Mouse (Mus musculus) neural tube, embryonic 12.5 days (tissue): ENCODE data around the gene Myo1f. TPM values are rescaled to one million over a fixed set of nuclear protein-coding genes. Genes with fewer than 3 reads are reported as not detected.

Experiments used
- ATAC-seq: fragments of 200-750 bp; cut with Nextera tagmentation; 2 replicates; pipeline ENCODE4 v1.8.0; 2017; ENCODE audit warnings: low read depth, mild to moderate bottlenecking, moderate TSS enrichment, moderate library complexity; ENCODE audit not compliant: low FRiP score
- H3K27ac ChIP-seq: fragments of 300-500 bp; sonication (generic); 2 replicates; pipeline ENCODE4 v1.5.1; 2016
- H3K27me3 ChIP-seq: fragments of 300-500 bp; sonication (generic); replicated peaks from 2 replicates; pipeline ENCODE4 v1.6.1; 2016; ENCODE audit warnings: mild to moderate bottlenecking
- H3K36me3 ChIP-seq: fragments of 300-500 bp; sonication (generic); 2 replicates; pipeline ENCODE4 v1.6.1; 2016; ENCODE audit warnings: mild to moderate bottlenecking
- H3K4me1 ChIP-seq: fragments of 300-500 bp; sonication (generic); 2 replicates; pipeline ENCODE4 v1.6.1; 2016
- H3K4me2 ChIP-seq: fragments of 300-500 bp; sonication (generic); replicated peaks from 2 replicates; pipeline ENCODE4 v1.6.1; 2016; ENCODE audit warnings: mild to moderate bottlenecking
- H3K4me3 ChIP-seq: fragments of 300-500 bp; sonication (generic); 2 replicates; pipeline ENCODE4 v1.5.1; 2016
- H3K9ac ChIP-seq: fragments of 300-500 bp; sonication (generic); 2 replicates; pipeline ENCODE4 v1.6.1; 2016; ENCODE audit warnings: mild to moderate bottlenecking
- H3K9me3 ChIP-seq: fragments of 300-500 bp; sonication (generic); 2 replicates; pipeline ENCODE4 v1.6.1; 2016; ENCODE audit warnings: mild to moderate bottlenecking
- WGBS: fragments of 180-500 bp; shearing (Covaris S2); methylation state at CpG from one replicate; pipeline ENCODE4 v1.1.7; 2016; 5-methylcytosine and 5-hydroxymethylcytosine counted together
- polyA plus RNA-seq: library from polyadenylated mRNA; unstranded; fragments of >200 nt; fragmentation: Nextera tagmentation; extraction: Ambion mirVana; gene quantifications from 2 replicates; pipeline ENCODE4 v1.2.1, GENCODE M21; 2016

The Myo1f gene
- polyA plus RNA-seq, 1 experiment from 2014 or later: 2.6 TPM

GRCm38 (mm10) chr17:33539878-33540277, 15.6 kb upstream of the Myo1f start:
- no peak overlapping the region for H3K27ac ChIP-seq
- H3K4me1 ChIP-seq: no peaks in the 10 kb centered on the region
- no peaks in the 10 kb centered on the region for H3K9me3 ChIP-seq
- WGBS: 93% methylated on average over 4 of the region's 4 CpGs
- H3K36me3 ChIP-seq: peaks cover 33% of the 10 kb centered on the region
- H3K4me3 ChIP-seq: no peak overlapping the region
- no peak for ATAC-seq
- no peak overlapping the region for H3K9ac ChIP-seq
- no peak overlapping the region for H3K4me2 ChIP-seq
- no peaks in the 10 kb centered on the region for H3K27me3 ChIP-seq

- Histone ChIP-seq H3K9me3 (no peaks in the 10 kb centered on the region), H3K9ac (no peak overlapping the region), H3K27me3 (no peaks in the 10 kb centered on the region), H3K4me3 (no peak overlapping the region), H3K36me3 (peaks cover 26% of the 10 kb centered on the region), H3K4me1 (no peaks in the 10 kb centered on the region), H3K4me2 (no peak overlapping the region), H3K27ac (no peak overlapping the region)
- 91% methylated on average over 6 of the region's 6 CpGs for WGBS
- no peak for ATAC-seq
Measured at GRCm38 (mm10) chr17:33549212-33549611, 6.3 kb upstream of the Myo1f start.

- Histone ChIP-seq H3K4me2 (no peak overlapping the region), H3K36me3 (peaks cover 26% of the 10 kb centered on the region), H3K27ac (no peak overlapping the region), H3K27me3 (no peaks in the 10 kb centered on the region), H3K9ac (no peak overlapping the region), H3K4me3 (no peak overlapping the region), H3K9me3 (no peaks in the 10 kb centered on the region), H3K4me1 (no peaks in the 10 kb centered on the region)
- ATAC-seq: no peak
- 89% methylated on average over 10 of the region's 10 CpGs for WGBS
Measured at GRCm38 (mm10) chr17:33550388-33550787, 5.1 kb upstream of the Myo1f start.

DNA sequence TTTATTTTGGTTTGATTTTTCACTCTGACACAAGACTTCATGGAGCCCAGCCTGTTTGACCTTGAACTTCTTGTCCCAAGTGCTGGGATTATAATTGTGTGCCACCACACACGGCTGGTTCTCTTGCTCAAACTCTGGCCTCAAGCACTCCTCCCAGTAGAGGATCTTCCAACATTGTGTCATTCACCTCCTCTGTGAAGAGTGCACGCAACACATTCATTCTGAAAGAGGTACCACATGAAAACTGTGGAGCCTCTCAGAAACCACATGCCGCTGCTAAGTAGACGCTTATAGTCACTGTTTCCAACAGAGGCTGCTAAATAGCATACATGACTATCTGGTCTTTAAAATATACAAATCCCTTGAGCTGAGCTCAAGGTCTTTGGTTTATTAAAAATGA, 3.4 kb upstream of the Myo1f start:
- H3K36me3 ChIP-seq: peaks cover 26% of the 10 kb centered on the region
- ATAC-seq: no peak
- H3K27me3 ChIP-seq: no peaks in the 10 kb centered on the region
- H3K4me2 ChIP-seq: no peak overlapping the region
- no peaks in the 10 kb centered on the region for H3K9me3 ChIP-seq
- WGBS: 96% methylated on average over 4 of the region's 4 CpGs
- no peak overlapping the region for H3K9ac ChIP-seq
- no peaks in the 10 kb centered on the region for H3K4me1 ChIP-seq
- no peak overlapping the region for H3K27ac ChIP-seq
- no peak overlapping the region for H3K4me3 ChIP-seq

DNA sequence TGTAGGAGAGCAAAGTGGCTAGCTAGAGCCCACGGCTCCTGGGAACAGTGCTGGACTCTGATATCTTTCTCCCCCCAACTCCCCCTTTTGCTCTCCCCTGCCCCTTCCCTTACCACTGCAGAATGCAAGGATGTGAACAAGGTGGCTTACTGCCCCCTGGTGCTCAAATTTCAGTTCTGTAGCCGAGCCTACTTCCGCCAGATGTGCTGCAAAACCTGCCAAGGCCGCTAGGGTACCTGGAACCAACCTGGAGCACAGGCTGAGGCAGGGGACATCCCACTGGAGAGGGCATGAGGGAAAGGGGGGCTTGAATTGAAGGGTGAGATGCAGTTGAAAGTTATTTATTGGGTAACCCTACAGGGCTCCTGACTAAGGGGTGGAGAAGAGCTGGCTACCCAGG, 2.5 kb upstream of the Myo1f start:
- ATAC-seq: no peak

GRCm38 (mm10) chr17:33554536-33554935, 971 bp upstream of the Myo1f start:
- no peak for ATAC-seq
- Histone ChIP-seq H3K4me3 (no peak overlapping the region), H3K27ac (no peak overlapping the region), H3K9me3 (no peaks in the 10 kb centered on the region), H3K4me1 (no peaks in the 10 kb centered on the region), H3K36me3 (peaks cover 16% of the 10 kb centered on the region), H3K9ac (no peak overlapping the region), H3K4me2 (no peak overlapping the region), H3K27me3 (no peaks in the 10 kb centered on the region)
- WGBS: 96% methylated on average over 1 of the region's 1 CpGs

More for the DNA sequence above, 2.5 kb upstream of the Myo1f start:
- Histone ChIP-seq H3K4me1 (no peaks in the 10 kb centered on the region), H3K4me3 (no peak overlapping the region), H3K27me3 (no peaks in the 10 kb centered on the region), H3K9ac (no peak overlapping the region), H3K36me3 (peaks cover 26% of the 10 kb centered on the region), H3K27ac (no peak overlapping the region), H3K4me2 (no peak overlapping the region), H3K9me3 (no peaks in the 10 kb centered on the region)
- 48% methylated on average over 4 of the region's 4 CpGs for WGBS

- no peak for ATAC-seq
- Histone ChIP-seq H3K4me2 (no peak overlapping the region), H3K9me3 (no peaks in the 10 kb centered on the region), H3K4me3 (no peak overlapping the region), H3K27me3 (no peaks in the 10 kb centered on the region), H3K36me3 (no peaks in the 10 kb centered on the region), H3K27ac (no peak overlapping the region), H3K9ac (no peak overlapping the region), H3K4me1 (no peaks in the 10 kb centered on the region)
- WGBS: 83% methylated on average over 4 of the region's 4 CpGs
Measured at GRCm38 (mm10) chr17:33557922-33558321, 2.4 kb downstream of the Myo1f start.

GRCm38 (mm10) chr17:33563527-33564076, 8.1 kb downstream of the Myo1f start:
- no peak for ATAC-seq
- Histone ChIP-seq H3K27ac (no peak overlapping the region), H3K4me3 (no peak overlapping the region), H3K36me3 (no peaks in the 10 kb centered on the region), H3K4me1 (no peaks in the 10 kb centered on the region), H3K27me3 (no peaks in the 10 kb centered on the region), H3K9ac (no peak overlapping the region), H3K9me3 (no peaks in the 10 kb centered on the region), H3K4me2 (no peak overlapping the region)
- 75% methylated on average over 2 of the region's 2 CpGs for WGBS

- H3K9me3 ChIP-seq: no peaks in the 10 kb centered on the region
- H3K36me3 ChIP-seq: no peaks in the 10 kb centered on the region
- no peak overlapping the region for H3K4me3 ChIP-seq
- WGBS: 70% methylated on average over 1 of the region's 1 CpGs
- no peak for ATAC-seq
- H3K9ac ChIP-seq: no peak overlapping the region
- H3K4me2 ChIP-seq: no peak overlapping the region
- H3K4me1 ChIP-seq: no peaks in the 10 kb centered on the region
- no peaks in the 10 kb centered on the region for H3K27me3 ChIP-seq
- H3K27ac ChIP-seq: no peak overlapping the region
Measured at GRCm38 (mm10) chr17:33564599-33564998, 9.1 kb downstream of the Myo1f start.

GRCm38 (mm10) chr17:33566182-33566581, 10.7 kb downstream of the Myo1f start:
- Histone ChIP-seq H3K9me3 (no peaks in the 10 kb centered on the region), H3K4me3 (no peak overlapping the region), H3K27ac (no peak overlapping the region), H3K9ac (no peak overlapping the region), H3K4me1 (no peaks in the 10 kb centered on the region), H3K36me3 (no peaks in the 10 kb centered on the region), H3K4me2 (no peak overlapping the region), H3K27me3 (no peaks in the 10 kb centered on the region)
- no peak for ATAC-seq
- 85% methylated on average over 2 of the region's 2 CpGs for WGBS

DNA sequence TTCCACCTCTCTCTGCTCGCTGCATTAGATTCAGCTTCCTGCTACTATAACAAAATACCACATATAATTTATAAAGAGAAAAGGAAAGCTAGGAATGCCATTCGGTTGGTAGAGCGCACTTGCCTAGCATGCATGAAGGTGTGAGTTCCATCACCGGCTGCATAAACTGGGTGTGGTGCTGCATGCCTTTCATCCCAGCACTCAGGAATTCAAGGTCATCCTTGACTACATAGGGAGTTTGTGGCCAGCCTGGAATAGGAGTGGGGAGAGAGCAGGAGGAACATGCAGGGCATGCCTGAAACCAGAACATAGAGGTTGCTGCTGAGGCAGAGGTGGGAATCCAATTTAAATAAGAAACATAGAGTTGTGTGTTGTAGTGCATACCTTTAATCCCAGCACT, 28.6 kb downstream of the Myo1f start:
- no peaks in the 10 kb centered on the region for H3K9me3 ChIP-seq
- no peaks in the 10 kb centered on the region for H3K36me3 ChIP-seq
- no peak overlapping the region for H3K4me2 ChIP-seq
- no peak overlapping the region for H3K27ac ChIP-seq
- 92% methylated on average over 4 of the region's 4 CpGs for WGBS
- no peak for ATAC-seq
- H3K4me1 ChIP-seq: no peaks in the 10 kb centered on the region
- no peak overlapping the region for H3K9ac ChIP-seq
- H3K4me3 ChIP-seq: no peak overlapping the region
- no peaks in the 10 kb centered on the region for H3K27me3 ChIP-seq

GRCm38 (mm10) chr17:33586011-33586410, 30.5 kb downstream of the Myo1f start:
- Histone ChIP-seq H3K36me3 (no peaks in the 10 kb centered on the region), H3K9me3 (no peaks in the 10 kb centered on the region), H3K4me1 (no peaks in the 10 kb centered on the region), H3K4me2 (no peak overlapping the region), H3K9ac (no peak overlapping the region), H3K27me3 (no peaks in the 10 kb centered on the region), H3K4me3 (no peak overlapping the region), H3K27ac (no peak overlapping the region)
- 78% methylated on average over 17 of the region's 17 CpGs for WGBS
- ATAC-seq: no peak

DNA sequence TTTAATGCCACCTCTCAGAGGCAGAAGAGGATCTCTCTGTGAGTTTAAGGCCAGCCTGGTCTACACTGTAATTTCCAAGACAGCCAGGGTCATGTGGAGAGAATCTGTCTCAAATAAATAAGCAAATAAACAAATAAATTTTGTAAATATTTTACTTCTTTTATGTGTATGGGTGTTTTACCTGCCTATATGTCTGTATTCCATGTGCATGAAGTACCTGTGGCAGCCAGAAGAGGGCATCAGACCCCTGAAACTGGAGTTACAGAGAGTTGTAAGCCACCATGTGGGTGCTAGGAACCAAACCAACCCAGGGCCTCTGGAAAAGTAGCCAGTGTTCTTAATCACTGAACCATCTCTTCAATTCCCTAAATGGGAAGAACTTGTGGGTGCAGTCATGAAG, 41.8 kb downstream of the Myo1f start:
- no peak overlapping the region for H3K9ac ChIP-seq
- H3K27ac ChIP-seq: no peak overlapping the region
- 0 out of 2 replicates have a peak, but pooled peaks cover 7% of the 10 kb centered on the region for H3K9me3 ChIP-seq
- H3K27me3 ChIP-seq: no peaks in the 10 kb centered on the region
- H3K4me2 ChIP-seq: no peak overlapping the region
- no peaks in the 10 kb centered on the region for H3K4me1 ChIP-seq
- no peaks in the 10 kb centered on the region for H3K36me3 ChIP-seq
- ATAC-seq: no peak
- H3K4me3 ChIP-seq: no peak overlapping the region
